Mouse (Mus musculus) testis, adult 10 weeks (tissue): Measurements from ENCODE around the gene Fcgr2b. TPM values are rescaled to one million over a fixed set of nuclear protein-coding genes. Genes with fewer than 3 reads are reported as not detected.

Experiments used
- polyA plus RNA-seq: library from polyadenylated mRNA; stranded (reverse); fragments of 350-450 nt; fragmentation: Illumina TruSeq; extraction: RNeasy Lipid Tissue Mini Kit (QIAGEN cat#74804); gene quantifications from one replicate; pipeline ENCODE4 v1.2.3, GENCODE M21; 2014; ENCODE audit warnings: low read depth, low replicate concordance

Gene Fcgr2b
- 11.1 TPM for polyA plus RNA-seq

GRCm38 (mm10) chr1:170976447-170976846 is at the start of gene Fcgr2b:
Gene Fcgr2b (minus strand): TSS chr1:170976547.

GRCm38 (mm10) chr1:171018737-171019136 is 42.4 kb upstream of the Fcgr2b start, which contains the start of gene Fcgr4:
Gene Fcgr4 (plus strand): TSS chr1:171018920.

GRCm38 (mm10) chr1:170927378-170927777 is 49.0 kb downstream of the Fcgr2b start, which contains the start of gene Fcrla:
Gene Fcrla (minus strand): TSS chr1:170927583.

GRCm38 (mm10) chr1:170912891-170913615 is 63.3 kb downstream of the Fcgr2b start, which contains the start of gene Fcrlb:
Gene Fcrlb (minus strand): TSS chr1:170912941.

Other genes starting within 250 kb of the Fcgr2b start
- 11.7 TPM for gene Atf6, start 108.8 kb downstream of the Fcgr2b start, polyA plus RNA-seq
- gene Gm26620, start 91.5 kb downstream of the Fcgr2b start, polyA plus RNA-seq = 2.5 TPM
- gene Dusp12, start 91.0 kb downstream of the Fcgr2b start, polyA plus RNA-seq = 10.9 TPM
- not detected for gene Fcrlb, start 63.6 kb downstream of the Fcgr2b start, polyA plus RNA-seq
- 1.7 TPM for gene Fcrla, start 49.0 kb downstream of the Fcgr2b start, polyA plus RNA-seq
- gene Fcgr4, start 42.4 kb upstream of the Fcgr2b start, polyA plus RNA-seq = not detected
- 24.2 TPM for gene Fcgr3, start 88.4 kb upstream of the Fcgr2b start, polyA plus RNA-seq
- 111 TPM for gene Cfap126, start 137.4 kb upstream of the Fcgr2b start, polyA plus RNA-seq
- 19.0 TPM for gene Sdhc, start 174.1 kb upstream of the Fcgr2b start, polyA plus RNA-seq
- gene Mpz, start 174.2 kb upstream of the Fcgr2b start, polyA plus RNA-seq = 0.17 TPM
- 3.0 TPM for gene Pcp4l1, start 219.7 kb upstream of the Fcgr2b start, polyA plus RNA-seq
- not detected for gene Nr1i3, start 237.4 kb upstream of the Fcgr2b start, polyA plus RNA-seq
- 1.5 TPM for gene Tomm40l, start 246.0 kb upstream of the Fcgr2b start, polyA plus RNA-seq
- 1.5 TPM for gene Apoa2, start 248.5 kb upstream of the Fcgr2b start, polyA plus RNA-seq